Mouse (Mus musculus) liver, adult 2 months (tissue): ENCODE results near the gene Kcnk7.

ENCODE experiments used
- CTCF ChIP-seq: fragments of 200-500 bp; IDR thresholded peaks from 2 replicates; pipeline ENCODE4 v1.5.1; 2011; ENCODE audit warnings: low read depth, low read length, control low read depth
- POLR2A ChIP-seq: fragments of 200-500 bp; IDR thresholded peaks from 2 replicates; pipeline ENCODE4 v1.6.1; 2011; ENCODE audit warnings: low read length, control low read depth; ENCODE audit not compliant: insufficient read depth; ENCODE audit errors: extremely low read depth

DNA sequence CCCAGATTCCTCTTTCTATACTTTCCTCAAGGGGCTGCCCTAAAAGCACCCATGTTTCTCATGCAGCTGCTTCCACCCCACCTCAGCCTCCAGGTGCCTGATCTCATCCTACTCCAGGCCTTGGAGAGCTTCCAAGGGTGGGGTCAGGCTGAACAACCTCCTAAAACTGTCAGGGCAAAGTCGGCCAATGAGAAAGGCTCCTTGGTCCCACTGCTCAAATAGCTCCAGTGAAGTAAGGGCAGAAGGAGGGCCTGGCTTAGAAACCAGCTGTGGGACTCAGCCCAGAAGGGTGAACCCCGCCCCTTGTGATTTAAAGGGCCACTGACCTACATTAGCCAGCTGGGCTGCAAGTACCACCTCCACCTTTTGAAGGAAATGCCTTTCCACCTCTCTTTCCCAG lies 9.6 kb downstream of the Kcnk7 start:
- TF ChIP-seq CTCF (no peak), POLR2A (no peak)
